Mouse (Mus musculus) bone marrow macrophage, adult 2 months (primary cell): ENCODE measurements around the gene Atp2b4.

Experiments
- CTCF ChIP-seq: IDR thresholded peaks from 2 replicates; pipeline ENCODE4 v1.5.1; 2012; ENCODE audit warnings: low read depth, mild to moderate bottlenecking, low read length, moderate library complexity
- POLR2A ChIP-seq: IDR thresholded peaks from 2 replicates; pipeline ENCODE4 v1.6.1; 2012; ENCODE audit warnings: mild to moderate bottlenecking, low read depth, low read length, borderline replicate concordance

- no peak for TF ChIP-seq CTCF
- no peak for TF ChIP-seq POLR2A
These were observed 85.7 kb downstream of the Atp2b4 start for GRCm38 (mm10) chr1:133715191-133715590.
